Mouse (Mus musculus) G1E-ER4 (cell line): Measurements from ENCODE around the gene Pnn. TPM values are rescaled to one million over a fixed set of nuclear protein-coding genes. Genes with fewer than 3 reads are reported as not detected.

Experiments
- GATA1 ChIP-seq: IDR thresholded peaks from one replicate; pipeline ENCODE4 v1.8.0; 2012; ENCODE audit warnings: low read length, inconsistent platforms
- polyA plus RNA-seq: library from polyadenylated mRNA; stranded (reverse); fragments of >175 nt; gene quantifications from 2 replicates; pipeline ENCODE4 v1.2.3, GENCODE M21; 2012

The Pnn gene
- 71.8 and 82.5 TPM in 2 replicates for polyA plus RNA-seq

- TF ChIP-seq GATA1: no peak
Measured at GRCm38 (mm10) chr12:59066448-59067077, at the start of gene Pnn. Gene Pnn (plus strand): TSS chr12:59066884.

DNA sequence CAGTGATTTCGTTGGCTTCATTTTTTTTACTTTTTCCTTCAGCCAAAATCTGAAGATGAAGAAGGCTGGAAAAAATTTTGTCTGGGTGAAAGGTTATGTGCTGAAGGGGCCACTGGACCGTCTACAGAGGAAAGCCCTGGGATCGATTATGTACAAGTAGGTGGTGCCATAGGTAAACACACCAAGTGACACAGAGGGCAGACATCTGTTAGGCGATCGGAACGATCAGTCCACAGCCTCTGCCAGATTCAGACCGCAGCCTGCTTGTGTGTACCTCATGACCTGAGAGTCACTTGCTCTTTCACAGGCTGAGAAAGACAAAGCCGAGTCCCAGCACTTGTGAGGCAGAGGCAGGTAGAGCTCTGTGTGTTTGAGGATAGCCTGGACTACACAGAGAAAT is 48.7 kb upstream of the Pnn start:
- no peak for TF ChIP-seq GATA1

- TF ChIP-seq GATA1: no peak
Measured at GRCm38 (mm10) chr12:59019891-59020290, 46.8 kb upstream of the Pnn start.

GRCm38 (mm10) chr12:59021306-59021705 is 45.4 kb upstream of the Pnn start:
- TF ChIP-seq GATA1: no peak

DNA sequence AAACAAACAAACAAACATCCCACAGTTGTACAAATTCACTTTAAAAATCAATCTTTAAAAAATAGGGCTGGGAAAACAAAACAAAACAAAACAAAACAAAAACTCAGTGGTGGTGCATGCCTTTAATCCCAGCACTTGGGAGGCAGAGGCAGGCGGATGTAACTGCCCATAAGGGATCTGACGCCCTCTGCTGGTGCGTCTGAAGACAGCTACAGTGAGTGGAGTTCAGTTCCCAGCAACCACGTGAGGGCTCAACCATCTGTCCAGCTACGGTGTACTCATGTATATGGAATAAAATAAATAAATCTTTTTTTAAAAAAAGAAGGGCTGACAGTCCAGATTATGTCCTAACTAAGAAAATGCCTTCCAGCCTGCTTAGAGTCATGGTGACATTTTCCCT is 34.6 kb upstream of the Pnn start:
- TF ChIP-seq GATA1: no peak

GRCm38 (mm10) chr12:59039162-59039970 is 27.3 kb upstream of the Pnn start:
- TF ChIP-seq GATA1: no peak

DNA sequence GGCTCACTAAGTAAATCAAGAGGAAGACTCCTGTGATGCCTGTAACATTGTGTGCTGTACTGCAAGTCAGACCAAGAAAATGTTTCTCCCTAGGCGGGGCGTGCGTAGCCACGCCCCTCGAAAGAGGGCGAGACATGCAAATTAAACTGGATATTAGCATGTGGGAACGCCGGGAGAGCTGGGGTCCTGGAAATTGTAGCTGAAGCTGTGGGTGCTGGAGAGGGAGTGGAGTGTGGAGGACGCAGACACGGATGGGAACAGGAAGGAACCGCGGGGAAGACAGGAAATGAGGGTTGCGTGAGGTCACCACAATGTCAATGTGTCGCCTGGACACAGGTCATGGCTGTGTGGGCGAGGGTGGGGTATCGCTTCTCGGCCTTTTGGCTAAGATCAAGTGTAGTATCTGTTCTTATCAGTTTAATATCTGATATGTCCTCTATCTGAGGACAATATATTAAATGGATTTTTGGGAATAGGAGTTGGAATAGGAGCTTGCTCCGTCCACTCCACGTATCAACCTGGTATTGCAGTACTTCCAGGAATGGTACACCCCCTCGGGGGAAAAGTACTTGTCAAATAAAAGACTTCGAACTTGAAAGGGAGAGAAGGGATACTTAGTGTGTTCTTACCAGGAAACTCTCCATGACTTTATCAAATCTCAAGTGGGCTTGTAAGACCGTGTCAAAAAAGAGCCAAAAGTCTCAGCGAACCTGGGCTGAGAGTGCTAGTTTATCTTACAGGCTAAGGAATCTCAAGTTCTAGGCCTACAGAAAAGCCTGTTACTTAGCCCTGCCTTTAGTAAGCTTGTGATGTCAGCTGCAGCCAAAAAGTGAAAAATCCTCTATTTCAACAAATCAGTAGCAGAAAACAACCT is 26.5 kb upstream of the Pnn start:
- TF ChIP-seq GATA1: peak; percentile 59

DNA sequence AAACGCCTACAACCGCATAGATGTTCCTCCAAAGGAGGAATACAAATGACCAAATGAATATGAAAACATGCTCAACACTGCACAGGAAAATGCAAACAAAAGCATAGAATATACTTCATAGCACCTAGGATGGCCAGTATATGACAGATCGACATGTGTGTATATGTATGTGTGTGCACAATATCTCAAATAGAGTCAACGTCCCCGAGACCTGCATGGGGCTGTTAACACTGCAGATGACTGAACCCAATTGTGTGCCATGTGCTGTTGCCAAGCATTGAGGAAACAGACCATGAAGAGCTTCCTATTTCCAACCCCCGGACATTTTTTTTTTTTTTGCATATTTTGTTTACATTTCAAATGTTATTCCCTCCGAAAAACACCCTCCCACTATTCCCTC is 25.8 kb upstream of the Pnn start:
- TF ChIP-seq GATA1: no peak

GRCm38 (mm10) chr12:59052470-59052869 is 14.2 kb upstream of the Pnn start:
- no peak for TF ChIP-seq GATA1

DNA sequence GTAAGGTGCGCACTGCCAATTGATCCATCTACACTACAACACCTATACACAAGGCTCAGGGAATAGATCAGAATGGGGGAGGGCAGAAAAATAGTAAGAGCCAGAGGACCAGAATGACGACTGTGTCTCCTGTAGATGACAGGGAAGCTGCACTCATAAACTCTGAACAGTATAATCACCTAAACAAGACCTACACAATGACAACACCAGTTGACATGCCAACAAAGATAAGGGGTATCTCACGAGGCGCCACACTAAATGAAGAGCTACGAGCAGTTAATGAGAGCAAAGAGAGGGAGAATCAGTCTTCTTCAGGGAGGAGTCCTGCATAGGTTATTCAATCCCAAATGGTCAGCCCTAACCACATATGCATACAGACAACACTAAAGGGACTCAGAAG is 13.5 kb upstream of the Pnn start:
- TF ChIP-seq GATA1: no peak

- TF ChIP-seq GATA1: no peak
Measured at GRCm38 (mm10) chr12:59053976-59054375, 12.7 kb upstream of the Pnn start.

- no peak for TF ChIP-seq GATA1
Measured at GRCm38 (mm10) chr12:59055196-59055850, 11.4 kb upstream of the Pnn start.

DNA sequence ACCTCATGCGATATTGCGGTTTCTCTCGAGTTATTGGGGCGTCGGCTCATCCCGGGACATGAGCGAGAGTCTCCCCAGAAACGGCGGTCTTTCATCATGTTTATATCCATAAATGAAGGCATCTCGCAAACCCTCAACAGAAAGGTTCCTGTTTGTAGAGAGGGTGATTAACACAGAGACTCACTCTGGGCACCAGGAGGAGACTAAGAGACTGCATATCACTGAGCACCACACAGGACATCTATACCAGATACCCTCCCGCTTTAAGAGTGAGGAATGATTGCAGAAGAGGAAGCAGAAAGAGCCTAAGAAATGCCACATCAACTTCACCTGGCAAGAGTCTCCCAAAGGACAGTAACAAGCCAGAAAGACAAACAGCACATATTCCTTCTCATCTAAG is 10.5 kb upstream of the Pnn start:
- no peak for TF ChIP-seq GATA1

DNA sequence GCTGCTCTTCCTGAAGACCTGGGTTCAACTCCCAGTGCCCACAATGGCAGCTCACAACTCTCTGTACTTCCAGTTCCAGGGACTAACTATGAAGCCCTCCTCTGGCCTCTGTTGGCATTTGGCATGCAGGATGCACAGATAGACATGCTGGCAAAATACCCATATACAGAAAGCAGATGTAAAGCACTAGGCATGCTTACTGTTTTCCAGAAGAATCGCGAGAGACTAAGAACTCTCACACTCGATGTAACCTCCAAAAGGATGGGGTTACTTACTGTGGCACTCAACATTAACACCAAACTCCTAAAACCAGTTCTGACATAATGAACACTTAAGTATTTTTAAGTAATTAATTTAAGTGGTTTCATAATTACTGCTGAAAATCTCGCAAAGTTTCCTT is 6.4 kb upstream of the Pnn start:
- no peak for TF ChIP-seq GATA1

DNA sequence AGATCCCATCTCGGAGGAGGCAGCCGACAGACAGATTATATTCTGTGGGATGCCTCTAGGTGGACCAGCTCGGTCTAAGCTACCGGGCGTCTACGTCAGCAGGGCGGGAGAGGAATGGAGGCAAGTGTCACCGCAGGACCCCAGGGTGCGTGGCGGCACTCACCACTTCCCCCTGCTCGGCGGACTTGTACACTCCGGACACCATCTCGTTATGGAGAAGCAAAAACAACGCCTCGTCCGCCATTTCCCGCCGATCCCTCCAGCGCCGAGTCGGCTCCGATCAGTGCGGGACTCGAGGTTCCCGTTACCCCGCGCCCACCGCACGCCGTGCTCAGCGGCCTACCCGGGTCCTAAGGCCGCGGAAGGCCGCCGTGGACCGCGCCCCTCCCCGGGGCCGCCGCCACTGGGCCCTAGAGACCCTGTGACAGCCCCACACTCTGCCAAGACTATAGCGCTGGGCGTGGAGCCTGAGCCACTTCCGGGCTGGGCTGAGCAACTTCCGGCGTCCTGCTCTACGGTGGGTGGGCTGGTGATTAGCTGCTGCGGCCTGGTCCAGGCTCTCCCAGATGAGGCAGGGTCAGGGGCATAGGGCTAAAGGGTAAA is 5.6 kb upstream of the Pnn start, which contains the start of gene Trappc6b:
Gene Trappc6b, minus strand, starts transcription at position 480 of the 603 bp plus-strand sequence.
- TF ChIP-seq GATA1: no peak
